Mouse (Mus musculus) liver, embryonic 15.5 days (tissue): ENCODE results near the gene Bpifc. TPM values are rescaled to one million over a fixed set of nuclear protein-coding genes. Genes with fewer than 3 reads are reported as not detected.

ENCODE experiments used
- ATAC-seq: fragments of 200-750 bp; cut with Nextera tagmentation; 2 replicates; pipeline ENCODE4 v1.8.0; 2017; ENCODE audit warnings: moderate number of reproducible peaks, mild to moderate bottlenecking, moderate library complexity; ENCODE audit not compliant: insufficient read depth
- H3K27ac ChIP-seq: fragments of 300-500 bp; sonication (generic); replicated peaks from 2 replicates; pipeline ENCODE4 v1.5.1; 2015; ENCODE audit warnings: mild to moderate bottlenecking, inconsistent platforms
- H3K27me3 ChIP-seq: fragments of 300-500 bp; sonication (generic); 2 replicates; pipeline ENCODE4 v1.6.1; 2015; ENCODE audit warnings: mild to moderate bottlenecking, inconsistent platforms
- H3K36me3 ChIP-seq: fragments of 300-500 bp; sonication (generic); replicated peaks from 2 replicates; pipeline ENCODE4 v1.6.1; 2015; ENCODE audit warnings: moderate library complexity, mild to moderate bottlenecking, inconsistent platforms
- H3K4me1 ChIP-seq: fragments of 300-500 bp; sonication (generic); replicated peaks from 2 replicates; pipeline ENCODE4 v1.6.1; 2015; ENCODE audit warnings: inconsistent platforms
- H3K4me2 ChIP-seq: fragments of 300-500 bp; sonication (generic); 2 replicates; pipeline ENCODE4 v1.6.1; 2015; ENCODE audit warnings: moderate library complexity, mild to moderate bottlenecking, inconsistent platforms
- H3K4me3 ChIP-seq: fragments of 300-500 bp; sonication (generic); replicated peaks from 2 replicates; pipeline ENCODE4 v1.5.1; 2015; ENCODE audit warnings: mild to moderate bottlenecking, inconsistent platforms
- H3K9ac ChIP-seq: fragments of 300-500 bp; sonication (generic); 2 replicates; pipeline ENCODE4 v1.6.1; 2015; ENCODE audit warnings: moderate library complexity, mild to moderate bottlenecking, inconsistent platforms
- H3K9me3 ChIP-seq: fragments of 300-500 bp; sonication (generic); replicated peaks from 2 replicates; pipeline ENCODE4 v1.6.1; 2016; ENCODE audit warnings: inconsistent platforms
- WGBS: fragments of 180-500 bp; shearing (Covaris S2); methylation state at CpG from one replicate; pipeline ENCODE4 v1.1.7; 2015; ENCODE audit warnings: mixed read lengths; ENCODE audit not compliant: insufficient replicate concordance; 5-methylcytosine and 5-hydroxymethylcytosine counted together
- polyA plus RNA-seq: library from polyadenylated mRNA; unstranded; fragments of >200 nt; fragmentation: Nextera tagmentation; extraction: Ambion mirVana; gene quantifications from 2 replicates; pipeline ENCODE4 v1.2.1, GENCODE M21; 2015

Gene Bpifc
- polyA plus RNA-seq, 1 experiment from 2014 or later = 0.03 TPM

GRCm38 (mm10) chr10:86017781-86018180, 6.1 kb upstream of the Bpifc start:
- no peak overlapping the region for H3K9ac ChIP-seq
- no peak for ATAC-seq
- no peak overlapping the region for H3K4me3 ChIP-seq
- no peak overlapping the region for H3K4me2 ChIP-seq
- no peak overlapping the region for H3K27ac ChIP-seq
- no peaks in the 10 kb centered on the region for H3K9me3 ChIP-seq
- H3K27me3 ChIP-seq = 0 out of 2 replicates have a peak, but pooled peaks cover 9% of the 10 kb centered on the region
- H3K36me3 ChIP-seq = no peaks in the 10 kb centered on the region
- H3K4me1 ChIP-seq = peaks cover 10% of the 10 kb centered on the region
- 83% methylated on average over 7 of the region's 7 CpGs for WGBS

GRCm38 (mm10) chr10:86011172-86011571, 523 bp downstream of the Bpifc start:
- no peak overlapping the region for H3K4me3 ChIP-seq
- H3K4me1 ChIP-seq = no peaks in the 10 kb centered on the region
- no peaks in the 10 kb centered on the region for H3K9me3 ChIP-seq
- ATAC-seq = no peak
- H3K27me3 ChIP-seq = 0 out of 2 replicates have a peak, but pooled peaks cover 3% of the 10 kb centered on the region
- 5% methylated on average over 2 of the region's 2 CpGs for WGBS
- no peak overlapping the region for H3K27ac ChIP-seq
- H3K9ac ChIP-seq = no peak overlapping the region
- H3K36me3 ChIP-seq = no peaks in the 10 kb centered on the region
- H3K4me2 ChIP-seq = no peak overlapping the region

- Histone ChIP-seq H3K4me2 (no peak overlapping the region), H3K27ac (no peak overlapping the region), H3K36me3 (no peaks in the 10 kb centered on the region), H3K4me3 (no peak overlapping the region), H3K9ac (no peak overlapping the region), H3K9me3 (no peaks in the 10 kb centered on the region), H3K4me1 (no peaks in the 10 kb centered on the region), H3K27me3 (0 out of 2 replicates have a peak, but pooled peaks cover 3% of the 10 kb centered on the region)
- ATAC-seq = no peak
- WGBS = 17% methylated on average over 6 of the region's 6 CpGs
Observed at GRCm38 (mm10) chr10:86010636-86011035, 1.1 kb downstream of the Bpifc start.

DNA sequence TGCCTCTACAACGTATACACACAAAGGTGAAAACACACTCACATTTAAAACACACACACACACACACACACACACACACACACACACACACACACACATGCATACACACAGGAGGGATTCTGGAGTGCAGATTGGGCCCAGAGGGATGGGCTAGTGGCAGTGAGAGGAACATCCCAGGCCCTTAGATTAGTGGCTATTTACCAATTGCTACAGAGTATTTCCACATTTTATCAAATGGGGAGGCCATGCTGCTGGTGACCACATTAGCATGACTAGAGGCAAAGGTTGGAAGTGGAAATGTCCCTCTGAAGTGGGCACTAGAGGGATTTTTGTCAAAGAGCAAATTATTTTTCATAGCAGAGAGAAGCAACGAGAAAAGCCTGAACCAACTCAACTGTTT, 2.0 kb downstream of the Bpifc start:
- no peaks in the 10 kb centered on the region for H3K4me1 ChIP-seq
- no peak for ATAC-seq
- no peak overlapping the region for H3K27ac ChIP-seq
- no peak overlapping the region for H3K4me3 ChIP-seq
- H3K36me3 ChIP-seq = no peaks in the 10 kb centered on the region
- no peak overlapping the region for H3K4me2 ChIP-seq
- H3K9ac ChIP-seq = no peak overlapping the region
- WGBS = 58% methylated on average over 2 of the region's 2 CpGs
- H3K27me3 ChIP-seq = no peaks in the 10 kb centered on the region
- no peaks in the 10 kb centered on the region for H3K9me3 ChIP-seq

DNA sequence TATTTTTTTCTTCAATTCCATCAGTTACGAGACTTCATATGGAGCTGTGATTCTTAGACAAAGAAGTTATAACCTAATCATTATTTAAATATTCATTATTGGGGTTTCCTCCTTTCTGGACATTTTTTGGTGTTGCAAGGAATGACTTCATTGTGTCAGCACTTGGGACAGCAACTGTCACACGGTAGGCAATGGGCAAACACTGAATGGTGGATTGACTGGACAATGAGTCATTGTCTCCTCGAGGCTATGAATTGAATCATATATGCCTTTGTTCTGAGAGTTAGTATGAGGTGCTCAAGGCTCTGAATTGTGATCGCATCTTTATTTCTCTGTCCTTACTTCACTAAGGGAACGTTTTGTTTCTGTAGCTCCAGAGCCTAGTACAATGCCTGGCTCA, 5.2 kb downstream of the Bpifc start:
- H3K9me3 ChIP-seq = no peaks in the 10 kb centered on the region
- no peak overlapping the region for H3K4me2 ChIP-seq
- ATAC-seq = no peak
- H3K9ac ChIP-seq = no peak overlapping the region
- WGBS = 56% methylated on average over 5 of the region's 5 CpGs
- no peaks in the 10 kb centered on the region for H3K36me3 ChIP-seq
- H3K27ac ChIP-seq = no peak overlapping the region
- H3K4me3 ChIP-seq = no peak overlapping the region
- H3K4me1 ChIP-seq = no peaks in the 10 kb centered on the region
- H3K27me3 ChIP-seq = 0 out of 2 replicates have a peak, but pooled peaks cover 5% of the 10 kb centered on the region

DNA sequence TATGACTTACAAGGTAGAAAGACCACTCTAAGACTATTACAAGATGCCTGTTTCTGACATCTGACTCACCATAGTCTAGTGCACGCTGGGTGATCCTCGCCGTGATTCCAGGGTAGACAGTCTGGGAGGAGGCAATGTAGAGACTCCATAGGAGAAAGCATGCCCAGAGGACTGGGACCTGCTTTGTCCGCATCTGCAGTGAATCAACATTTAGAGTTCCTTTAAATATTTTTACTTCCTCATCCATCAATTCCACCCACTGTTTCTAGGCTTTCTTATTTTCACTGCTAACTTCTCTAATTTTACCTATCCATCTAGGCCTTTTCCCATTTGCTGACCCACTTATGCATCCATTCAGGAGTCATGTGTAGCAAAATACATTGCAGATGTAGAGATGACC, 11.2 kb downstream of the Bpifc start:
- no peak for ATAC-seq
- H3K27ac ChIP-seq = no peak overlapping the region
- WGBS = 76% methylated on average over 4 of the region's 4 CpGs
- H3K4me3 ChIP-seq = no peak overlapping the region
- H3K4me2 ChIP-seq = no peak overlapping the region
- no peaks in the 10 kb centered on the region for H3K36me3 ChIP-seq
- H3K27me3 ChIP-seq = 0 out of 2 replicates have a peak, but pooled peaks cover 5% of the 10 kb centered on the region
- H3K9me3 ChIP-seq = no peaks in the 10 kb centered on the region
- no peak overlapping the region for H3K9ac ChIP-seq
- H3K4me1 ChIP-seq = no peaks in the 10 kb centered on the region

DNA sequence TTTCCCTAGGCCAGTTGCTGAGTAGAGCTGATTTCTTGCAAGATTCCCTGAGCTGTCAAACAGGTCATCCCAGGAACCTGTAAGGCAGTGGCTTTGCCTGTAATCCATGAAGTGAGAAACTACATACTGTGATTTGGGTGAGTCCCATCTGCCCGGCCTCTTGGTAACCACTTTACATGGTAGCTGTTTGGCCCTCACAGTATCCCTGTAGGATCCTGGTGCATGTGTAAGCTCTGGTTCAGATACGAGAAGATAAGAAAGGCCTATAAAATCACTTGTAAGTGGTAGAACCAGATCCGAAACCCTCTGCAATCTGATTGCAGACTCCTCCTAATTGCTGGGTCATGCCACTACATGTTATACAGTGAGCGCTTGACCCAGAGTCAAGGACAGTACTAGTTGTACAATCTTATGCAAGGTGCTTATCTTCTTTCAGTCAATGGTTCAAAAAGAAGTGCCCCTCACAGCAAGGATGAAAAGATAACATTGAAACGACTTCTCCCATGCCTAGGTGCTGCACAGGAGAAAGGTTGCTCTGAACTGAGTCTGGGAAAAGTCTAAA, 17.1 kb downstream of the Bpifc start:
- Histone ChIP-seq H3K4me1 (no peaks in the 10 kb centered on the region), H3K4me2 (no peak overlapping the region), H3K9me3 (no peaks in the 10 kb centered on the region), H3K27ac (no peak overlapping the region), H3K27me3 (no peaks in the 10 kb centered on the region), H3K9ac (no peak overlapping the region), H3K4me3 (no peak overlapping the region), H3K36me3 (no peaks in the 10 kb centered on the region)
- no peak for ATAC-seq
- 52% methylated on average over 5 of the region's 5 CpGs for WGBS

DNA sequence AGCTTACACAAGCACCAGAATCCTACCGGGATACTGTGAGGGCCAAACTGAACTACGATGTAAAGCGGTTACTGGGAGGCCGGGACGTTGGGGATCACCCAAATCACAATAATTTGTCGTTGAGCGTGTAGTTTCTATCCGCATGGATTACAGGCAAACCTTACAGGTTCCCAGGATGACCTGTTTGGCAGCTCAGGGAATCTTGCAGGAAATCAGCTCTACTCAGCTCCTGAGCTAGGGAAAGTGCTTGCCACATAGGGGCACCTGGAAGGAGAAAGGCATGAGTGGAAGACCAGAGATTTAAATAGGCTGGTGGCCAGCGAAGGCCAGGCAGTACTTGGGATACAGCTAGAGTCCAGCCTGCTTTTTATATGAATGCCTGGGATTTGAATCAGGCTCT, 17.9 kb downstream of the Bpifc start:
- ATAC-seq = no peak
- H3K36me3 ChIP-seq = no peaks in the 10 kb centered on the region
- WGBS = 75% methylated on average over 9 of the region's 9 CpGs
- no peaks in the 10 kb centered on the region for H3K27me3 ChIP-seq
- no peaks in the 10 kb centered on the region for H3K4me1 ChIP-seq
- H3K9me3 ChIP-seq = no peaks in the 10 kb centered on the region
- no peak overlapping the region for H3K9ac ChIP-seq
- H3K27ac ChIP-seq = no peak overlapping the region
- no peak overlapping the region for H3K4me2 ChIP-seq
- no peak overlapping the region for H3K4me3 ChIP-seq

GRCm38 (mm10) chr10:85992412-85992811, 19.3 kb downstream of the Bpifc start:
- no peak overlapping the region for H3K9ac ChIP-seq
- ATAC-seq = no peak
- no peak overlapping the region for H3K4me3 ChIP-seq
- H3K27ac ChIP-seq = no peak overlapping the region
- no peaks in the 10 kb centered on the region for H3K4me1 ChIP-seq
- H3K36me3 ChIP-seq = no peaks in the 10 kb centered on the region
- H3K27me3 ChIP-seq = no peaks in the 10 kb centered on the region
- no peaks in the 10 kb centered on the region for H3K9me3 ChIP-seq
- H3K4me2 ChIP-seq = no peak overlapping the region
- 22% methylated on average over 4 of the region's 4 CpGs for WGBS

GRCm38 (mm10) chr10:85989412-85990115, 22.1 kb downstream of the Bpifc start:
- H3K4me3 ChIP-seq = no peak overlapping the region
- no peaks in the 10 kb centered on the region for H3K4me1 ChIP-seq
- H3K27ac ChIP-seq = no peak overlapping the region
- ATAC-seq = no peak
- H3K36me3 ChIP-seq = no peaks in the 10 kb centered on the region
- no peaks in the 10 kb centered on the region for H3K27me3 ChIP-seq
- WGBS = 25% methylated on average over 6 of the region's 6 CpGs
- no peak overlapping the region for H3K9ac ChIP-seq
- no peaks in the 10 kb centered on the region for H3K9me3 ChIP-seq
- no peak overlapping the region for H3K4me2 ChIP-seq

GRCm38 (mm10) chr10:85972915-85973314, 38.8 kb downstream of the Bpifc start:
- H3K4me3 ChIP-seq = no peak overlapping the region
- 52% methylated on average over 4 of the region's 4 CpGs for WGBS

DNA sequence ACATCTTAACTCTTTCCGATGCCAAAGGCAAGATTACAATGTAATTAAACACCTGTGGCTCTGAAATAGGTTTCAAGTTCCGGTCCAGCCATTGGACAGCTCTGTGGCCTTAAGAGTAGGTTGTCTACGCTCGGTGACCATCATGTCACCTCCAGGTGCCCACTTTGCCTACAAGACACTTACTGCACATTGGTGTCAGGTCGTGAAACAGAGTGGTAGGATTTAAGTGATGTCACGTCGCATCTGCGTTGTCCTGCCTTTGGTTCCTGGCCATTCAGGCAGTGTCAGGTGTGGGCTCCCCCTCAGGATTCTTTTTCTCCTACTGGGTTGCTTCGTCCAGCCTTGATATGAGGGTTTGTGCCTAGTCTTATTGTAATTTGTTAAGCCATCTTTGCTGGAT, 39.9 kb downstream of the Bpifc start:
- Histone ChIP-seq H3K4me2 (no peak overlapping the region), H3K27me3 (no peaks in the 10 kb centered on the region), H3K4me1 (no peaks in the 10 kb centered on the region), H3K27ac (no peak overlapping the region), H3K4me3 (no peak overlapping the region), H3K9me3 (no peaks in the 10 kb centered on the region), H3K36me3 (no peaks in the 10 kb centered on the region), H3K9ac (no peak overlapping the region)
- ATAC-seq = no peak
- 70% methylated on average over 9 of the region's 9 CpGs for WGBS

More at GRCm38 (mm10) chr10:85972915-85973314, 38.8 kb downstream of the Bpifc start:
- H3K27me3 ChIP-seq = no peaks in the 10 kb centered on the region
- no peak for ATAC-seq
- no peak overlapping the region for H3K9ac ChIP-seq
- H3K27ac ChIP-seq = no peak overlapping the region
- no peaks in the 10 kb centered on the region for H3K36me3 ChIP-seq
- no peaks in the 10 kb centered on the region for H3K9me3 ChIP-seq
- no peak overlapping the region for H3K4me2 ChIP-seq
- no peaks in the 10 kb centered on the region for H3K4me1 ChIP-seq
